Mouse (Mus musculus): ENCODE measurements at regions not wholly inside any gene's neighbourhood (a gene's known extent, or its start where the extent isn't known, plus 50 kb on each side); places are given as distances from the start of the nearest gene placed in this dataset.

DNA sequence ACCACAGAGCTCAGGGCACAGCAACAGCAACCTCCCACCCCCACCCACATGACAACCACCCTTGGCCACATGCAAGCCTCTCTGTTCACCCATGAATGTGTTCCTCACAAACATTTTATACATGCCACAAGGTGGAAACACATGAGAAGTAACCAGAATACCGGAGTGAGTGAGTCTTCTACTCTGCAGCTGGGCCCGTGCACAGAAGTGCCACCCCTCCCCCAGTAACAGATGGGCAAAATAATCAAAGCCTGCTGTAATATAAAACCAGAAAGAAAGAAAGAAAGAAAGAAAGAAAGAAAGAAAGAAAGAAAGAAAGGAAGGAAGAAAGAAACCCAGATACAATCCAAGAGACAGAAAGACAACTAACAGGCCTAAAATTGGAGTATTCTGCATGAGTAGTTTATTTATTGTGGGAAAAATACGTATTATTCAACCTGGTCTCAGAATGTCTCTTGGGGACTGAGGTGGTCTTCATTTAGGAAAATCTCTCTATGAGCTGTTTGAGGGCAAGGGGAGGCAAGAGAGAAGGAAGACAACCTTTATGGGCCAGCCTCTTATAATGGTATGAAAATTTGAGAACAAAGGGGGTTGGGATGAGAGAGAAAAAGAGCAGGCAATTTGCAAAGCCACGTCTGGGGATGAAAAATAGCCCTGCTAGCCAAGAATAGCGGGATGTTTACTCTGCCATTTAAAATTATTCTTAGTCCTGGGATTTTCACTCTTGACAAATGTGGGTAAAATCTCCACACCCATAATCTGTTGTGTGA, 160.2 kb downstream of the Sox4 start:
- TF ChIP-seq HCFC1 (IDR thresholded peaks at IDR 0.05; ENCODE audit: low read depth, low read length) (no peak), CHD2 (IDR thresholded peaks at IDR 0.05; ENCODE audit: low read length) (no peak), USF1 (IDR thresholded peaks at IDR 0.05; ENCODE audit: low read depth, low read length) (no peak), TAL1 (IDR thresholded peaks at IDR 0.05; ENCODE audit: low read length) (no peak), ZC3H11A (IDR thresholded peaks at IDR 0.05; ENCODE audit: low read depth, low read length) (no peak), KAT2A (conservative IDR thresholded peaks at IDR 0.05; ENCODE audit: low read depth, low read length) (no peak), ZKSCAN1 (IDR thresholded peaks at IDR 0.05; ENCODE audit: low read depth, low read length) (no peak), NELFE (IDR thresholded peaks at IDR 0.05; ENCODE audit: low read depth, low read length) (no peak), ETS1 (IDR thresholded peaks at IDR 0.05; ENCODE audit: low read depth, low read length) (no peak), NRF1 (IDR thresholded peaks at IDR 0.05; ENCODE audit: insufficient read depth, low read depth, low read length, poor library complexity, severe bottlenecking) (no peak), CTCF (IDR thresholded peaks at IDR 0.05 in 2 of 3, conservative IDR thresholded peaks at IDR 0.05 in 1 of 3; ENCODE audit: control insufficient read depth in 1 of 3, insufficient read depth in 1 of 3, low read depth in 2 of 3, low read length in 3 of 3, poor library complexity in 1 of 3, severe bottlenecking in 1 of 3) (no peak), MAZ (IDR thresholded peaks at IDR 0.05; ENCODE audit: low read depth, low read length) (no peak), JUND (IDR thresholded peaks at IDR 0.05; ENCODE audit: low read depth, low read length) (no peak)
- no peak for DNase-seq (ENCODE audit: low read depth, low spot score)
- H3K27ac ChIP-seq (ENCODE audit: control insufficient read depth, low read depth, low read length): no peak overlapping the region
- no peaks in the 10 kb centered on the region for H3K9me3 ChIP-seq (replicated peaks; ENCODE audit: insufficient read depth, low read length)
- H3K36me3 ChIP-seq (ENCODE audit: control insufficient read depth in 1 of 2, insufficient read depth in 2 of 2, low read length in 2 of 2): no peaks in the 10 kb centered on the region
- H3K4me1 ChIP-seq (ENCODE audit: control insufficient read depth in 1 of 2, insufficient read depth in 2 of 2, low read length in 2 of 2): no peaks in the 10 kb centered on the region
- no peaks in the 10 kb centered on the region for H3K79me2 ChIP-seq (ENCODE audit: control insufficient read depth, insufficient read depth, low read length, poor library complexity)
- no peaks in the 10 kb centered on the region for H3K27me3 ChIP-seq (ENCODE audit: control insufficient read depth in 1 of 2, insufficient read depth in 2 of 2, low read length in 2 of 2)
- H3K4me3 ChIP-seq (ENCODE audit: control insufficient read depth in 1 of 2, insufficient read depth in 1 of 2, low read depth in 2 of 2, low read length in 2 of 2): no peak overlapping the region
- H3K9ac ChIP-seq (ENCODE audit: control insufficient read depth, low read depth, low read length, poor library complexity, severe bottlenecking): no peak overlapping the region

GRCm38 (mm10) chr13:28792461-28793165, 160.9 kb downstream of the Sox4 start:
- Histone ChIP-seq H3K9me3 (replicated peaks; ENCODE audit: insufficient read depth, low read length) (no peaks in the 10 kb centered on the region), H3K9ac (ENCODE audit: control insufficient read depth, low read depth, low read length, poor library complexity, severe bottlenecking) (no peak overlapping the region), H3K4me1 (ENCODE audit: control insufficient read depth in 1 of 2, insufficient read depth in 2 of 2, low read length in 2 of 2) (no peaks in the 10 kb centered on the region), H3K79me2 (ENCODE audit: control insufficient read depth, insufficient read depth, low read length, poor library complexity) (no peaks in the 10 kb centered on the region), H3K27me3 (ENCODE audit: control insufficient read depth in 1 of 2, insufficient read depth in 2 of 2, low read length in 2 of 2) (no peaks in the 10 kb centered on the region), H3K36me3 (ENCODE audit: control insufficient read depth in 1 of 2, insufficient read depth in 2 of 2, low read length in 2 of 2) (no peaks in the 10 kb centered on the region), H3K27ac (ENCODE audit: control insufficient read depth, low read depth, low read length) (no peak overlapping the region), H3K4me3 (ENCODE audit: control insufficient read depth in 1 of 2, insufficient read depth in 1 of 2, low read depth in 2 of 2, low read length in 2 of 2) (no peak overlapping the region)
- no peak for TF ChIP-seq ZKSCAN1 (IDR thresholded peaks at IDR 0.05; ENCODE audit: low read depth, low read length)
- no peak for TF ChIP-seq ZC3H11A (IDR thresholded peaks at IDR 0.05; ENCODE audit: low read depth, low read length)
- TF ChIP-seq HCFC1 (IDR thresholded peaks at IDR 0.05; ENCODE audit: low read depth, low read length): no peak
- DNase-seq (ENCODE audit: low read depth, low spot score): no peak

All from MEL (cell line).